ENCODE assay signal across 7 mouse cellular contexts in genomic region chr17:74717618-74718151, GRCm38 (mm10). TPM values are rescaled to one million over a fixed set of nuclear protein-coding genes. Genes with fewer than 3 reads are reported as not detected.
DNase-seq lines count a peak whose midpoint lies in the region; ATAC-seq lines count a peak whose summit lies in the region.

Ttc27 (plus strand) TSS chr17:74717732.

- peak; percentile 96 for DNase-seq in adrenal gland, adult 2 months
- DNase-seq in embryo, embryonic 11.5 days (ENCODE audit: low read depth, low spot score) = peak; percentile 97
- peak; percentile 92 to 96 for DNase-seq in gastrocnemius, postnatal 36 days
- DNase-seq in left cerebral cortex, postnatal 25 days (ENCODE audit: low spot score in 2 of 2) = peak; percentile 97 to 98
- DNase-seq in midbrain, embryonic 10.5 days (ENCODE audit: low spot score) = peak; percentile 95
- DNase-seq in right cerebral cortex, postnatal 4 days = peak; percentile 97

- peak within 1 kb of the TSS; percentile 19; the same call in 1 of the 2 replicates for H3K27ac ChIP-seq in intestine, embryonic 15.5 days
- peak within 1 kb of the TSS; percentile 80 for H3K27ac ChIP-seq in midbrain, embryonic 10.5 days (replicated peaks)

- peak within 1 kb of the TSS; percentile 81 for H3K4me2 ChIP-seq in intestine, embryonic 15.5 days (replicated peaks)

- intact Hi-C loops in gastrocnemius, postnatal 36 days (cut with DNase I) = no loop called here
- intact Hi-C loops in left cerebral cortex, postnatal 25 days (cut with DNase I) = no loop called here

- H3K36me3 ChIP-seq in intestine, embryonic 15.5 days = no peaks in the 10 kb centered on the region
- peaks cover 14% of the 10 kb centered on the region for H3K36me3 ChIP-seq in midbrain, embryonic 10.5 days

- no peaks in the 10 kb centered on the region for H3K27me3 ChIP-seq in intestine, embryonic 15.5 days (replicated peaks)
- H3K27me3 ChIP-seq in midbrain, embryonic 10.5 days (ENCODE audit: low read depth, poor library complexity, severe bottlenecking) = no peaks in the 10 kb centered on the region

- peak within 1 kb of the TSS; percentile 71 for H3K9ac ChIP-seq in intestine, embryonic 15.5 days

- H3K4me1 ChIP-seq in intestine, embryonic 15.5 days (replicated peaks) = no peaks in the 10 kb centered on the region; the same call in 1 of the 2 replicates
- H3K4me1 ChIP-seq in midbrain, embryonic 10.5 days = peaks cover 12% of the 10 kb centered on the region

- under 1% methylated on average over 31 of the region's 31 CpGs for WGBS in intestine, embryonic 15.5 days
- under 1% methylated on average over 31 of the region's 31 CpGs for WGBS in midbrain, embryonic 10.5 days

- no peaks in the 10 kb centered on the region for H3K9me3 ChIP-seq in intestine, embryonic 15.5 days
- no peaks in the 10 kb centered on the region for H3K9me3 ChIP-seq in midbrain, embryonic 10.5 days (replicated peaks)

- peak; percentile 91 for ATAC-seq in intestine, embryonic 15.5 days

- peak within 1 kb of the TSS; percentile 87 for H3K4me3 ChIP-seq in intestine, embryonic 15.5 days (replicated peaks)
- peak within 1 kb of the TSS; percentile 91 for H3K4me3 ChIP-seq in midbrain, embryonic 10.5 days

RNA-seq across cellular contexts. Expression of gene Ttc27, which starts in this region (rescaled TPM):
- 10 to 100 TPM; 24.6 TPM for total RNA-seq in adrenal gland, adult 2 months (2021)
- 1.8 and 2.1 TPM in 2 replicates for polyA plus RNA-seq in adrenal gland, adult 2 months (2012; rRNA removed)
- total RNA-seq in gastrocnemius, postnatal 36 days (2021) = 10 to 100 TPM in 1 of 2 experiments, 1 to 10 TPM in 1; 8.9 to 11.0 TPM
- polyA plus RNA-seq in intestine, embryonic 15.5 days (2015; fragmentation: Nextera tagmentation; extraction: Ambion mirVana) = 20.4 and 22.8 TPM in 2 replicates
- total RNA-seq in left cerebral cortex, postnatal 25 days (2021) = 10 to 100 TPM; 23.0 to 24.4 TPM
- polyA plus RNA-seq in midbrain, embryonic 10.5 days (2016; fragmentation: Nextera tagmentation; extraction: Ambion mirVana) = 23.1 and 28.5 TPM in 2 replicates

Comparison
In these comparisons a context has a peak if more than half of its experiments do, and no peak if none do; other contexts are left out.
1. Peak in every context shown above with its lines: DNase-seq, ATAC-seq, H3K4me3 ChIP-seq and H3K27ac ChIP-seq.